Mouse (Mus musculus): Measurements from ENCODE around the gene Abcc5.

Gene Abcc5

GRCm38 (mm10) chr16:20424226-20424663 is 1.9 kb downstream of the Abcc5 start:
- DNase-seq (ENCODE audit: low read depth, low spot score): peak; percentile 55

GRCm38 (mm10) chr16:20422938-20423730 is 3.1 kb downstream of the Abcc5 start:
- no peak for DNase-seq (ENCODE audit: low read depth, low spot score)

- no peak for DNase-seq (ENCODE audit: low read depth, low spot score)
These were observed 8.1 kb downstream of the Abcc5 start for GRCm38 (mm10) chr16:20418054-20418453.

- DNase-seq (ENCODE audit: low read depth, low spot score): no peak
These were observed 9.9 kb downstream of the Abcc5 start for GRCm38 (mm10) chr16:20416262-20416661.

GRCm38 (mm10) chr16:20415804-20416203 is 10.4 kb downstream of the Abcc5 start:
- no peak for DNase-seq (ENCODE audit: low read depth, low spot score)

GRCm38 (mm10) chr16:20415211-20415610 is 11.0 kb downstream of the Abcc5 start:
- peak; percentile 43 for DNase-seq (ENCODE audit: low read depth, low spot score)

GRCm38 (mm10) chr16:20413870-20414331 is 12.3 kb downstream of the Abcc5 start:
- DNase-seq (ENCODE audit: low read depth, low spot score): no peak

- no peak for DNase-seq (ENCODE audit: low read depth, low spot score)
These were observed 14.1 kb downstream of the Abcc5 start for GRCm38 (mm10) chr16:20411958-20412570.

- no peak for DNase-seq (ENCODE audit: low read depth, low spot score)
These were observed 20.9 kb downstream of the Abcc5 start for GRCm38 (mm10) chr16:20405335-20405734.

- DNase-seq (ENCODE audit: low read depth, low spot score): no peak
These were observed 22.9 kb downstream of the Abcc5 start for GRCm38 (mm10) chr16:20403327-20403726.

- DNase-seq (ENCODE audit: low read depth, low spot score): no peak
These were observed 24.6 kb downstream of the Abcc5 start for GRCm38 (mm10) chr16:20401592-20401991.

DNA sequence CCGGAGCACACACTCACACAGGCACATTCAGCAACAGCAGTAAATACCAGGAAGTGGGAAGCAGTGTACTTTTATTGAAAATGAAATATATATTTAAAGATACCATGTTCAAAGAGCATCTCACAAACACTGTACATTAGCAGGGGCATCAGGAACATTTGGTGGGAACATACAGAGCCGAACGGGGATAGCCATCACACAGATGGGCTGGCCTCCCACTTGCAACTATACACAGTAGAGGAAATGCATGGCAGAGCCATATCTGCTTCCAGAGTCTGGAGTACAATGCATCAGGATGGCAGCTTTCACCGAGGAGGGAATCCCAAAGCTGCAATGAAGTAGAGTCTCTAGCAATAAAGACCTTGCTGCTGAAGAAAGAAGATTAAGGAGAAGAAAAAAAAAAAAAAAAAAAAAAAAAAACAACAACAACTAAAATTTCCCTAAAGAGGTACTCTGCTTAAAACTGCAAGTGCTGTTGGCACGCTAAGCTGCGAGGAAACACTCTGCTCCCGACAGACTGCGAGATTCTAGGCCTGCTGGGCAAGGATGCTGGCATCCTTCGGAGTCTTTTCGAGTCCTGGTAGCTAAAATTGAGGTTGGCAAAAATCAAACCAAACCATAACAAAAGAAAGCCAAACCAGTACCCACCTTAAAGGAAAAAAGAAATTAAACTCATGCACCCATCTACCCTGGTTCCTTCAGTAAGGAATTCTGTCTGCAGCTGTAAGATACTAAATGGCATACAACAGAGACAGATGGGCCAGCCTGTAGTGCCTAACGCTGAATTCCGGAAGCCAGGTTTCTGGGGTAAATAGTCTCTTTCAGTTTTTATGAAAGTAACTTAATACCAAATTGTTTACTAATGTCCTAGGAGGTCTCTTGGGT is 25.2 kb downstream of the Abcc5 start:
- peak; percentile 64 for DNase-seq (ENCODE audit: low read depth, low spot score)

DNA sequence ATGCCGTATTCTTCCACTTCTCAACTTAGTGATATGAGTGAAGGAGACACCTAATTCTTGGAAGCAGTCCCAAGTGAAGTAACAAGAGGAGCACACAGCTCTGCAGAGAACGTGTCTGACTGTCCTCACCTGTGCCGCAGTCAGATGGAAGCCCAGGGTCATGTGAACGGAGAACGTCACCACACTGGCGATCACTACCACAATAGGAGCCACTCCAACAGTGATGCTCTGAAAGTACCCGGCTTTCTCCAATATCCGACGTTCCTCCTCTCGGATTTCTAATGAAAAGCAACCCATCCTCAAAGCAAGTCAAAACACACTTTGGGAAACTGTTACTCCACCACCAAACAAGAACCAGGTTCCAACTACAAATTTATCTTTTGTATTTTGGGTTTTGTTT is 29.3 kb downstream of the Abcc5 start:
- DNase-seq (ENCODE audit: low read depth, low spot score): no peak

DNA sequence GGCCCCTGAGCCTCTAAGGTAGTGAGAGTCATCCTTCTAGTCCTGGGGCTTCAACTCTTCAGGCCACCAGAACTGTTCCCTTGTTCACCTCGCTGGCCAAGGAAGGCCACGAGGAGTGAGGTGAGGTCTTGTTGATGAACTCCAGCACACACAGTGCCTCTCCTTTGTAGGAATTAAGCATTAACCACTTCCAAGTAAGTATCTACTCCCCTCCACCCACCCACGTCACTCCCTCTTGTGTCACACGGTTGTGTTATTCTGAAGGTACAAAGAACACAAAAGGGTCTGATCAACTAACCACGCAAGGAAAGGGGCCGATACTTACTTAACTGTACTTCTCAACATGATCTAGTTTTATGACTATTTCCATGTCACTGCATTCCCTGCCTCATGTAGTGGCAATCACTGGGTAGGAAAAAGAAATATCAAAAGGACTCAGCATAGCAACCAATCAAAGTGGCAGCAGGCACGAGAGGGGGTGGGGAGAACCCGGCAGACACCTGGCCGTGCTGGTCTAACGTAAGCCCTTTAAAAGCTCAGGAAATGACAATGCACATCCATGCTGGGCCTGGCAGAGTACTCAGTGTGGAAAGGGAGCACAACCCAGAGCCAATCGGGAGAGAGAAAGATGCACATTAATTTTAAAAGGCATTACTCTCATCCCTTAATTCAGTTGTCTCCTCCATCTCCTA is 30.8 kb downstream of the Abcc5 start:
- no peak for DNase-seq (ENCODE audit: low read depth, low spot score)

- DNase-seq (ENCODE audit: low read depth, low spot score): no peak
These were observed 34.4 kb downstream of the Abcc5 start for GRCm38 (mm10) chr16:20391753-20392152.

GRCm38 (mm10) chr16:20390233-20390632 is 36.0 kb downstream of the Abcc5 start:
- DNase-seq (ENCODE audit: low read depth, low spot score): no peak

DNA sequence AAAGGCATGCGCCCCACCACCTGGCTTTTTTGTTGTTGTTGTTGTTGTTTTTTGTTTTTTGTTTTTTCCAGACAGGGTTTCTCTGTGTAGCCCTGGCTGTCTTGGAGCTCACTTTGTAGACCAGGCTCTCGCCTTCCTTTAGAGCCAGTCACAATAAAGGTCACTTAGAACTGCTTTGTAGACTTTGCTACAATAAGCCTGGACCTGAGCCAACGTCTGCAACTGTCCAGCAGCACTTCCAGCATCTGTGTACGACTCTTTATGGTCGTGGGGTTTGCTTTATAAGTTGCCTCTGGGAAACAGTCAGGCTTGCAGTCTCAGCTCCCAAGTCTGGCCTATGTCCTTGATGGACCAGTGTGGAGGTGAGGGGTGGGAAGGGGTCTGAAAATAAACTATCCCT is 45.2 kb downstream of the Abcc5 start:
- DNase-seq (ENCODE audit: low read depth, low spot score): no peak

GRCm38 (mm10) chr16:20375341-20375740 is 50.9 kb downstream of the Abcc5 start:
- DNase-seq (ENCODE audit: low read depth, low spot score): no peak

GRCm38 (mm10) chr16:20371731-20372130 is 54.5 kb downstream of the Abcc5 start:
- no peak for DNase-seq (ENCODE audit: low read depth, low spot score)

- no peak for DNase-seq (ENCODE audit: low read depth, low spot score)
These were observed 58.0 kb downstream of the Abcc5 start for GRCm38 (mm10) chr16:20368221-20368620.

DNA sequence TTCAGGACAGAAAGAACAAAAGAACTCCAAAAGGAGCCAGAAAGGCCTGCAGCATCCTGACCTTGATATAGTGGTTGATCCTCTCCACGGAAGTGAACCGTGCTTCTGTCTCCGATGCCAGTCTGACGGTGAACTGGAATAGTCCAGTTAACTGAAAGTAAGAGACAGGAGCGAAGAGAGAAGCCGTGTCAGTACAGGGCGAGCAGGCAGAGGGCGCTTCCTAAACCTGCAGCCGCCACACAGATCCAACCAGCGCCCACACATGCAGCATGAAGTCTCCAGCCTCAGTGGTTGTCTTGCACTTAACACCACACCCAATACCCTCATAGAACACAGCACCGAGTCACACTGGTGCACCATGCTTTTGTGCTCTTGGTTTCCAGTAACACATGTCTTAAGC is 64.1 kb downstream of the Abcc5 start:
- no peak for DNase-seq (ENCODE audit: low read depth, low spot score)
